Mouse (Mus musculus) stomach, postnatal 0 days (tissue): ENCODE measurements at regions not wholly inside any gene's neighbourhood (a gene's known extent, or its start where the extent isn't known, plus 50 kb on each side); places are given as distances from the start of the nearest gene placed in this dataset.

Experiments used
- ATAC-seq: fragments of 200-750 bp; cut with Nextera tagmentation; 2 replicates; pipeline ENCODE4 v1.8.0; 2017; ENCODE audit not compliant: low FRiP score, low TSS enrichment
- DNase-seq: peaks from one replicate; pipeline ENCODE4 v3.0.0-alpha.2; 2016; ENCODE audit warnings: low spot score
- H3K27ac ChIP-seq: fragments of 300-500 bp; sonication (generic); replicated peaks from 2 replicates; pipeline ENCODE4 v1.5.1; 2014; ENCODE audit warnings: mild to moderate bottlenecking, control low read depth
- H3K27me3 ChIP-seq: fragments of 300-500 bp; sonication (generic); 2 replicates; pipeline ENCODE4 v1.6.1; 2014; ENCODE audit warnings: low read length; ENCODE audit not compliant: control insufficient read depth, insufficient read depth
- H3K36me3 ChIP-seq: fragments of 300-500 bp; sonication (generic); 2 replicates; pipeline ENCODE4 v1.6.1; 2014; ENCODE audit warnings: low read length, mixed read lengths; ENCODE audit not compliant: control insufficient read depth, insufficient read depth
- H3K4me1 ChIP-seq: fragments of 300-500 bp; sonication (generic); replicated peaks from 2 replicates; pipeline ENCODE4 v1.6.1; 2014; ENCODE audit warnings: antibody characterized with exemption; ENCODE audit not compliant: control insufficient read depth, insufficient read depth
- H3K4me2 ChIP-seq: fragments of 300-500 bp; sonication (generic); replicated peaks from 2 replicates; pipeline ENCODE4 v1.6.1; 2014; ENCODE audit warnings: low read depth, mild to moderate bottlenecking, control low read depth, moderate library complexity
- H3K4me3 ChIP-seq: fragments of 300-500 bp; sonication (generic); 2 replicates; pipeline ENCODE4 v1.5.1; 2014; ENCODE audit warnings: low read depth, low read length, control low read depth
- H3K9ac ChIP-seq: fragments of 300-500 bp; sonication (generic); 2 replicates; pipeline ENCODE4 v1.6.1; 2014; ENCODE audit warnings: mild to moderate bottlenecking, low read length, control low read depth, mixed read lengths
- H3K9me3 ChIP-seq: fragments of 300-500 bp; sonication (generic); 2 replicates; pipeline ENCODE4 v1.6.1; 2016; ENCODE audit warnings: low read length; ENCODE audit not compliant: control insufficient read depth
- CTCF ChIP-seq: IDR thresholded peaks from 2 replicates; pipeline ENCODE4 v1.5.1; 2016; ENCODE audit warnings: antibody characterized with exemption, low read depth, mild to moderate bottlenecking, moderate library complexity
- EP300 ChIP-seq: optimal IDR thresholded peaks from 2 replicates; pipeline ENCODE3; 2016; ENCODE audit warnings: antibody characterized with exemption
- WGBS: fragments of 180-500 bp; shearing (Covaris S2); extraction: QIAGEN DNeasy Blood & Tissue Kit; methylation state at CpG from one replicate; pipeline ENCODE4 v1.1.7; 2014; 5-methylcytosine and 5-hydroxymethylcytosine counted together

- H3K27me3 ChIP-seq = no peaks in the 10 kb centered on the region
- H3K4me1 ChIP-seq = no peaks in the 10 kb centered on the region
- no peak overlapping the region for H3K9ac ChIP-seq
- H3K4me3 ChIP-seq = no peak overlapping the region
- no peak overlapping the region for H3K4me2 ChIP-seq
- no peaks in the 10 kb centered on the region for H3K9me3 ChIP-seq
- 85% methylated on average over 2 of the region's 2 CpGs for WGBS
- no peak for DNase-seq
- no peak overlapping the region for H3K27ac ChIP-seq
- no peak for ATAC-seq
- no peaks in the 10 kb centered on the region for H3K36me3 ChIP-seq
- no peak for TF ChIP-seq EP300
- TF ChIP-seq CTCF = no peak
Measured at GRCm38 (mm10) chr9:26539042-26539441, 194.5 kb upstream of the B3gat1 start.

- Histone ChIP-seq H3K27me3 (no peaks in the 10 kb centered on the region), H3K4me1 (no peaks in the 10 kb centered on the region), H3K27ac (no peak overlapping the region), H3K9ac (no peak overlapping the region), H3K9me3 (no peaks in the 10 kb centered on the region), H3K4me3 (no peak overlapping the region), H3K36me3 (no peaks in the 10 kb centered on the region), H3K4me2 (no peak overlapping the region)
- ATAC-seq = no peak
- TF ChIP-seq CTCF (no peak), EP300 (no peak)
- no peak for DNase-seq
- 53% methylated on average over 4 of the region's 4 CpGs for WGBS
Measured at GRCm38 (mm10) chr9:26548328-26548922, 185.1 kb upstream of the B3gat1 start.

- H3K9me3 ChIP-seq = no peaks in the 10 kb centered on the region
- WGBS = 67% methylated on average over 4 of the region's 4 CpGs
Measured at GRCm38 (mm10) chr9:26549118-26549517, 184.4 kb upstream of the B3gat1 start.

GRCm38 (mm10) chr9:26549551-26549950, 184.0 kb upstream of the B3gat1 start:
- Histone ChIP-seq H3K4me1 (no peaks in the 10 kb centered on the region), H3K4me3 (no peak overlapping the region), H3K4me2 (no peak overlapping the region), H3K36me3 (no peaks in the 10 kb centered on the region), H3K9me3 (no peaks in the 10 kb centered on the region), H3K27me3 (no peaks in the 10 kb centered on the region), H3K9ac (no peak overlapping the region), H3K27ac (no peak overlapping the region)
- TF ChIP-seq CTCF (no peak), EP300 (no peak)
- ATAC-seq (no peak), DNase-seq (no peak)
- 50% methylated on average over 2 of the region's 2 CpGs for WGBS

More at GRCm38 (mm10) chr9:26549118-26549517, 184.4 kb upstream of the B3gat1 start:
- no peak overlapping the region for H3K4me2 ChIP-seq
- no peak for TF ChIP-seq CTCF
- no peak for TF ChIP-seq EP300
- H3K4me3 ChIP-seq = no peak overlapping the region
- H3K36me3 ChIP-seq = no peaks in the 10 kb centered on the region
- H3K9ac ChIP-seq = no peak overlapping the region
- DNase-seq (no peak), ATAC-seq (no peak)
- no peaks in the 10 kb centered on the region for H3K27me3 ChIP-seq
- H3K27ac ChIP-seq = no peak overlapping the region
- no peaks in the 10 kb centered on the region for H3K4me1 ChIP-seq

- WGBS = 87% methylated on average over 6 of the region's 6 CpGs
- no peaks in the 10 kb centered on the region for H3K27me3 ChIP-seq
- no peak overlapping the region for H3K4me2 ChIP-seq
- H3K36me3 ChIP-seq = no peaks in the 10 kb centered on the region
- no peak overlapping the region for H3K4me3 ChIP-seq
- ATAC-seq = no peak
- no peak for TF ChIP-seq EP300
- no peak overlapping the region for H3K9ac ChIP-seq
- H3K27ac ChIP-seq = no peak overlapping the region
- no peak for DNase-seq
- no peaks in the 10 kb centered on the region for H3K9me3 ChIP-seq
- no peaks in the 10 kb centered on the region for H3K4me1 ChIP-seq
Measured at GRCm38 (mm10) chr9:26575990-26576389, 157.5 kb upstream of the B3gat1 start.

- H3K4me3 ChIP-seq = no peak overlapping the region
- no peaks in the 10 kb centered on the region for H3K27me3 ChIP-seq
- ATAC-seq = no peak
- no peak overlapping the region for H3K4me2 ChIP-seq
- no peak for DNase-seq
- no peaks in the 10 kb centered on the region for H3K36me3 ChIP-seq
- 81% methylated on average over 1 of the region's 1 CpGs for WGBS
- no peak overlapping the region for H3K27ac ChIP-seq
- TF ChIP-seq CTCF (no peak), EP300 (no peak)
- H3K4me1 ChIP-seq = no peaks in the 10 kb centered on the region
- H3K9me3 ChIP-seq = no peaks in the 10 kb centered on the region
- no peak overlapping the region for H3K9ac ChIP-seq
Measured at GRCm38 (mm10) chr9:26601979-26602378, 131.5 kb upstream of the B3gat1 start.
